Mouse (Mus musculus) cortical plate, adult 2 months (tissue): ENCODE data around the gene Vcp.

Experiments used
- CTCF ChIP-seq: fragments of 200-500 bp; IDR thresholded peaks from 2 replicates; pipeline ENCODE4 v1.5.1; 2011; ENCODE audit warnings: mild to moderate bottlenecking, control low read depth, low read length; ENCODE audit not compliant: insufficient read depth; ENCODE audit errors: extremely low read depth
- POLR2A ChIP-seq: fragments of 200-500 bp; IDR thresholded peaks from 2 replicates; pipeline ENCODE4 v1.6.1; 2011; ENCODE audit warnings: mild to moderate bottlenecking, low read length, control low read depth; ENCODE audit not compliant: insufficient read depth; ENCODE audit errors: extremely low read depth

DNA sequence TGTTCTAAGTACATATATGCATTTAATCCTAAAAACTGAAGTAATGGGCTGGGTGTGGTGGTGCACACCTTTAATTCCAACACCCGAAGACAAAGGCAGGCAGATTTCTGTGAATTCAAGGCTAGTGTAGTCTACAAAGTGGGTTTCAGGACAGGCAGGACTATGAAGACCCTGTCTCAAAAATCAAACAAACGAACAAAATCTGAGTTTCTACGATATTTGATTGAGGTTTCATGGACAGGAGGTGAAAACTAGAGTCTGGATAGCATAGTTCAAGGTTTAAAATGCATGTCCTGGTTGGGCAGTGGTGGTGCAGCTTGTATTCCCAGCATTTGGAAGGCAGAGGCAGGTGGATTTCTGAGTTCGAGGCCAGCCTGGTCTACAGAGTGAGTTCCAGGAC is 31.0 kb downstream of the Vcp start, which contains the start of gene 1700022I11Rik:
- no peak for TF ChIP-seq POLR2A
- no peak for TF ChIP-seq CTCF
